Mouse (Mus musculus): ENCODE results near the gene Cab39l. TPM values are rescaled to one million over a fixed set of nuclear protein-coding genes. Genes with fewer than 3 reads are reported as not detected.
"Not testable (repeated sequence)": the region's sequence is repeated elsewhere in the genome, so short reads cannot be mapped to it uniquely, and the experiment has no call there.

Gene Cab39l
- polyA plus RNA-seq (2016; fragmentation: Nextera tagmentation; extraction: Ambion mirVana) = 37.8 and 40.4 TPM in 2 replicates

DNA sequence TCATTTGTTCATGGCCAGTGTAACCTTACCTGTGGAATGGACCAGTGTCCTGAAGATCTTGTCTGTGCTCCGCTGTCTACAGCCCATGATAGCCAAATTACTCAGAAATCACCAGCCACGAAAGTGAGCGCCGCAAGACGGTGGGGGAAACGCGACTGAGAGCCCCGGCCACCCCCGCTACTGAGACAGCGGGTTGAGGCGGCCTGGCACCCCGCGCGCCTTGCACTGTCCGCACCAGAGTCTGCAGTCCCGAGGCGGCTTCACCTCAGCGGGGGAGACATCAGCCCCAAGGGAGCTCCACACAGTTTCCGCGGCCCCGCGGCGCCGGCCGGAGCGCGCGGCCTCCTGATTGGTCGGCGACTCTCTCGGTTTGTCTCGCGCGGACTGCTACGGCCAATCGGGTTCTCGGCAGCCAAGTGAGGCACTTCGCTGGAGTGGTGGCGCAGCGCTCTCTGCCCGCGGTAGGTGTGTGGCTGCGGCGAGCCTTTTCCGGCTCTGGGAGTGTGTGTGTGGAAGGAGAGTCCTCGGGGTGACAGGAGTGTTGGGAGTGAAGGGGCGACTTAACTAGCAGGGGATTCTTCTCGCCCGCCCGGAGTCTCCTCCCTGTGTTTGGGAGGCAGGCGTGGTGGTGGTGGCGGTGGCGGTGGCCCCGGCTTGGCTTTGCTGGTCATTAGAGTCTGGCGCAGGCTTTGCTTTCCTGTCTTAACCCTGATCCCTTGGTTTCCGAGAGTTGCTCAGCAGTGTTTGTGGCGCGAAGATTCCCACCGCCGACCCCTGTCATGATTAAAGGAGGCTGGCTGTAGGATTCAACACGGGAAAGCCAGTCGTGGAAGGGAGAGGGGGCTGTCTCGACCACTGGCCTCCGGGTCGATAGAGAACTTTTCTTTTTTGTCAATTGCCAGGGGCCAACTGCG is at the start of gene Cab39l, which contains the start of gene Setdb2:
Gene Cab39l (plus strand): TSS at position 415 of the 914 bp plus-strand sequence.
Gene Setdb2 (minus strand): TSS at position 327 of the 914 bp plus-strand sequence.
- Histone ChIP-seq H3K4me3 (peak within 1 kb of the TSS; percentile 87), H3K4me2 (peak within 1 kb of the TSS; percentile 74)
- 2% methylated on average over 64 of the region's 66 CpGs for WGBS (ENCODE audit: insufficient replicate concordance)

DNA sequence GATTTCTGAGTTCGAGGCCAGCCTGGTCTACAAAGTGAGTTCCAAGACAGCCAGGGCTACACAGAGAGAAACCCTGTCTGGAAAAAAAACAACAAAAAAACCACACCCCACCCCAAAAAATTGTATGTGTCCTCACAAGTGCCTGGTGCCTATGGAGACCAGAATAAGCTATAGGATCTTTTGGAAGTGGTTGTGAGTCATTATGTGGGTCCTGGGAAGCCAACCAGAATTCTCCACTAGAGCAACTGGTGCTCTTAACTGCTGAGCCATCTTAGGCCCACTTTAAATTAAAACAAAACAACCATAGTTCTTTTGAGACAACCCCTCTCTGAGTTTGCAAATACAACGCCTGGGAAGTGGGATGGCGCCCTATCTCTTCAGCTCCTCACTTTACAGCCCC is 45.5 kb upstream of the Cab39l start, which contains the start of gene Phf11c:
Gene Phf11c (minus strand): TSS at position 101 of the 400 bp plus-strand sequence.
- no peak within 1 kb of the TSS for H3K27ac ChIP-seq
- no peak within 1 kb of the TSS for H3K9ac ChIP-seq
- H3K36me3 ChIP-seq = peaks cover 12% of the 10 kb centered on the region
- ATAC-seq = no peak
- H3K4me2 ChIP-seq = no peak within 1 kb of the TSS
- no peaks in the 10 kb centered on the region for H3K27me3 ChIP-seq (replicated peaks)
- WGBS (ENCODE audit: insufficient replicate concordance) = 73% methylated on average over 3 of the region's 3 CpGs
- no peaks in the 10 kb centered on the region for H3K9me3 ChIP-seq (replicated peaks)
- H3K4me1 ChIP-seq = no peaks in the 10 kb centered on the region
- H3K4me3 ChIP-seq = no peak within 1 kb of the TSS

More for the DNA sequence above, at the start of gene Cab39l, which contains the start of gene Setdb2:
- Histone ChIP-seq H3K36me3 (peaks cover 9% of the 10 kb centered on the region), H3K4me1 (peaks cover 28% of the 10 kb centered on the region), H3K27me3 (replicated peaks) (no peaks in the 10 kb centered on the region), H3K9ac (peak within 1 kb of the TSS; percentile 92), H3K27ac (peak within 1 kb of the TSS; percentile 90), H3K9me3 (replicated peaks) (no peaks in the 10 kb centered on the region)
- peak; percentile 98 for ATAC-seq

DNA sequence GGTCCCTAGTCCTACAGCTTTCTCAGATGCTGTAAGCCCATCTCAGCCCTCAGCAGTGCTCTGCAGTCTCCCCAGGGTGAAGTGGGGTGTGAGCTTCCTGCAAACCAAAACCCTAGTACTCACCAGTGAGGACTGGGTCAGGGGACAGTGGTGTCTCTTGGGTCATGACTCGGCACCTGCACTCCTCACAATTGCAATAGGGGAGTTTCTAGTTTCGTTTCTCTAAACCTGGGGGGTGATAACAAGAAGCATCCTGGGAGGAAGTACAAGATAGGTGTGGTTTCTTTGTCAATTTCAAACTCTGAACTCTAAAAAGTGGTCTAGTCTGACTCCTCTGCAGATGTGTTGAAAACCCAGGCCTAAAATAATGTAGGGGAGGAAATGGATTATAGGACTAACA is 43.8 kb upstream of the Cab39l start:
- no peaks in the 10 kb centered on the region for H3K9me3 ChIP-seq (replicated peaks)
- no peak overlapping the region for H3K9ac ChIP-seq
- no peak for ATAC-seq
- WGBS (ENCODE audit: insufficient replicate concordance) = 53% methylated on average over 2 of the region's 2 CpGs
- no peaks in the 10 kb centered on the region for H3K27me3 ChIP-seq (replicated peaks)
- no peak overlapping the region for H3K4me2 ChIP-seq
- H3K36me3 ChIP-seq = peaks cover 22% of the 10 kb centered on the region
- no peaks in the 10 kb centered on the region for H3K4me1 ChIP-seq
- H3K4me3 ChIP-seq = no peak overlapping the region
- no peak overlapping the region for H3K27ac ChIP-seq

DNA sequence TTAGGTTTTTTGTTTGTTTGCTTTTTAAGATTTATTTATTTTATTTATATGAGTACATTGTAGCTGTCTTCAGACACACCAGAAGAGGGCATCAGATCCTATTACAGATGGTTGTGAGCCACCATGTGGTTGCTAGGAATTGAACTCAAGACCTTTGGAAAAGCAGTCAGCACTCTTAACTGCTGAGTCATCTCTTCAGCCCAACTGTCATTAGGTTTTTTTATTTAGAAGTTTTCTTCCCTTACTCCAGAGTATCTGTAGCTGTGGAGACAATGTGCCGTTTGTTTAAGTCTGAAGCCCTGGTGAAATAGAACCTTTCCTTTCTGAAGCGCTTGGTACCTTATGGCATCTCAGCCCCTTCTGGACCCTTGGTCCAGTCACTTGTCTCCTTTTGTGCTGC is 25.8 kb upstream of the Cab39l start:
- H3K36me3 ChIP-seq = peaks cover 78% of the 10 kb centered on the region
- not testable (repeated sequence) for H3K4me1 ChIP-seq; H3K27ac ChIP-seq; H3K4me2 ChIP-seq; H3K27me3 ChIP-seq (replicated peaks); ATAC-seq; H3K9me3 ChIP-seq (replicated peaks); H3K4me3 ChIP-seq; H3K9ac ChIP-seq
- 88% methylated on average over 2 of the region's 2 CpGs for whole genome bisulfite sequencing (ENCODE audit: insufficient replicate concordance)

DNA sequence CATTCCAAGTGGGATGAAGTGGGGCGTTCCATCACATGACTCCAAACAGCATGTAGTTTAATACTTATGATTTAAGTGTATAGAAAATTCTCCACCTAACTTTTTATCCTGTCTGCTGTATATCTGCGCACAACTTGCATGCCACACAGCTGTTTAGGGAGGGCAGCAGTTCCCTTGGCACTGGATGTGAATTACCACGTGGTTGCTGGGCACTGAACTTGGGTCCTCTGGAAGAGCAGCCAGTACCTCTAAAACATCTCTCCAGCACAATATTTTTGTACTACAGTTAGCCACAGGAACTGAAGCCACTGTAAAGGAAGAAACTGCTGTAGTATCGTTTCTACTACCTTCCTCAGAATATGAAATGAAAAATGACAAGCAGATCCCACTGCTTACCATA is 22.6 kb upstream of the Cab39l start:
- no peak overlapping the region for H3K9ac ChIP-seq
- peaks cover 62% of the 10 kb centered on the region for H3K36me3 ChIP-seq
- no peak for ATAC-seq
- no peaks in the 10 kb centered on the region for H3K27me3 ChIP-seq (replicated peaks)
- H3K4me2 ChIP-seq = no peak overlapping the region
- no peak overlapping the region for H3K4me3 ChIP-seq
- no peaks in the 10 kb centered on the region for H3K9me3 ChIP-seq (replicated peaks)
- no peaks in the 10 kb centered on the region for H3K4me1 ChIP-seq
- H3K27ac ChIP-seq = no peak overlapping the region
- 81% methylated on average over 4 of the region's 4 CpGs for WGBS (ENCODE audit: insufficient replicate concordance)

DNA sequence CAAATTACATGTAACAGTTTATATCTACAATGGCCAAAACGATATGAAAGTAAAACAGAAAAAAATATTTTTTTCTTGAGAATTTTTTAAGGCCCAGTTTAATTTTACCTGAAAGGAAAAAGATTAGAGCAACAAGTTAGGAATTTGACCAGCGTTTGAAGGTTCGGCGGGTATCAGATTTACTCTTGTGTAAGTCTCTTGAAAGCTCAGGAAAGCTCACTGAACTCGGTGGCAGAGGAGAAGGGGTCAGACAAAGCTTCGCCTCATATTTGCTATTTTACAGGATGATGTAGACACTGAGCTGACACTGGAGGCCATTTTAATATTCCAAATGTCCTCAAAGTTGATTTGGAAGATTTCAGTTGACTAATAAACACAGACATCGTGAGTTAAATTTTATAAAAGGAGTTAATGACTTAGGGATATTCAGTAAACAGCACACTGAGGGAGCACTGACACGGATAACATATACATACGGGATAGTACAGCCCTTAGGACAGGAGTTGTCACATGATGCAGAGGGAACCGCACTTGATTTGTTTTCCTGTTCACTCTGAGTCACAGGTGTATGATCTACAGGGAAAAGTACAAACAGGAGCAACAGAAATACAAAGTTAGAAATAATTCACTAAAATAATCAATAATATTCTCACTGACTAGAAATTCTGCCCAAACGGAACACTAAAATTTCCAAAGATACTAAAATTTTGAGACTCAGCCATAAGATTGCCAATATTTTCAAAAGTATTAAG is 17.7 kb upstream of the Cab39l start:
- peaks cover 22% of the 10 kb centered on the region for H3K36me3 ChIP-seq
- no peak overlapping the region for H3K27ac ChIP-seq
- peaks cover 3% of the 10 kb centered on the region; the same call in 1 of the 2 replicates for H3K4me1 ChIP-seq
- no peak for ATAC-seq
- no peaks in the 10 kb centered on the region for H3K9me3 ChIP-seq (replicated peaks)
- H3K4me3 ChIP-seq = no peak overlapping the region
- 80% methylated on average over 11 of the region's 11 CpGs for WGBS (ENCODE audit: insufficient replicate concordance)
- H3K27me3 ChIP-seq (replicated peaks) = no peaks in the 10 kb centered on the region
- H3K4me2 ChIP-seq = no peak overlapping the region
- H3K9ac ChIP-seq = no peak overlapping the region

DNA sequence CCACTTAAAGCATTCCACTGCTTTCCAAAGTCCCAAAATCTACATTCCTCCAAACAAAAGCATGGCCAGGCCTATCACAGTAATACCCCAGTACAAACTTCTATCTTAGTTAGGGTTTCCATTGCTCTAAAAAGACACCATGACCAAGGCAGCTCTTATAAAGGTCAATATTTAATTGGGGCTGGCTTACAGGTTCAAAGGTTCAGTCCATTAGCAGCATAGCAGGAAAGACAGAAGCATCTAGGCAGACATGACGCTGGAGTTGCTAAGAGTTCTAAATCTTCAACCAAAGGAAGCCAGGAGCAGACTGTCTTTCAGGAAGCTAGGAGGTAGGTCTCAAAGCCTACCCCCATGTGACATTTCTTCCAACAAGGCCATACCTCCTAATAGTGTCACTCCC is 10.2 kb upstream of the Cab39l start:
- Histone ChIP-seq H3K36me3 (peaks cover 27% of the 10 kb centered on the region), H3K9me3 (replicated peaks) (no peaks in the 10 kb centered on the region), H3K4me2 (no peak overlapping the region), H3K27me3 (replicated peaks) (no peaks in the 10 kb centered on the region), H3K27ac (no peak overlapping the region), H3K4me3 (no peak overlapping the region), H3K4me1 (peaks cover 10% of the 10 kb centered on the region; the same call in 1 of the 2 replicates), H3K9ac (no peak overlapping the region)
- 82% methylated on average over 1 of the region's 1 CpGs for WGBS (ENCODE audit: insufficient replicate concordance)
- no peak for ATAC-seq

DNA sequence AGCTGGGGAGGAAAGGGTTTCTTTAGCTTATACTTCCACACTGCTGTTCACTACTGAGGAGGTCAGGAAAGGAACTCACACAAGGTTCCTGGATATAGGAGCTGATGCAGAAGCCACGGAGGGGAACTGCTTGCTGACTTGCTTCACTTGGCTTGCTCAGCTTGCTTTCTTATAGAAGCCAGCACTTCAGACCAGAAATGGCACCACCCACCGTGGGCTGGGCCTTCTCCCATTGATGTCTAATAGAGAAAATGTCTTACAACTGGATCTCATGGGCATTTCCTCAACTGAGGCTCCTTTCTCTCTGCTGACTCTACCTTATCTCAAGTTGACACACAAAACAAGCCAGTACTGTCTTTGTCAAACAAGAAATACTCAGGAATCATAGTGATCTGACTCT is 6.9 kb upstream of the Cab39l start:
- Histone ChIP-seq H3K4me2 (no peak overlapping the region), H3K36me3 (peaks cover 29% of the 10 kb centered on the region), H3K4me1 (peaks cover 12% of the 10 kb centered on the region), H3K27me3 (replicated peaks) (no peaks in the 10 kb centered on the region), H3K9me3 (replicated peaks) (no peaks in the 10 kb centered on the region), H3K4me3 (no peak overlapping the region), H3K9ac (no peak overlapping the region), H3K27ac (no peak overlapping the region)
- WGBS (ENCODE audit: insufficient replicate concordance) = 44% methylated on average over 2 of the region's 2 CpGs
- ATAC-seq = peak; percentile 15; the same call in 1 of the 2 replicates

DNA sequence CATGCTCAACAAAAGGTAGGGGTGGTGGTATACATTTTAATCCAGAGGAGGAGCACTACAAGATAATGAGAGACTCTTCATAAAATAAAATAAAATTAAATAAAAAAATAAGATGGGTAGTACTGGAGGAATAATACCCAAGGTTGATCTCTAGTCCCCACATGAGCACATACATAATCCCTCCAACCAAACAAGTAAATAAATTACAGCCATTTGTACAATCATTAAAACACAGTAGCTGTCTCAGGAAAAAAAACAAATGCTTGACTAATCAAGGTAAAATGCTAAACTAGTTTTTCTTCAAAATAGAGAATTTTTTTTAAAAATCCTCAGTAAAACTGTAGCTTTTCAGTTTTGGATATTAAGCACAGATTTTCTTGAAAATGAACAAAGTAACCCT is 5.6 kb upstream of the Cab39l start:
- Histone ChIP-seq H3K4me3 (no peak overlapping the region), H3K27me3 (replicated peaks) (no peaks in the 10 kb centered on the region), H3K36me3 (peaks cover 19% of the 10 kb centered on the region), H3K27ac (no peak overlapping the region), H3K9ac (no peak overlapping the region), H3K9me3 (replicated peaks) (no peaks in the 10 kb centered on the region), H3K4me1 (peaks cover 22% of the 10 kb centered on the region), H3K4me2 (no peak overlapping the region)
- no peak for ATAC-seq

DNA sequence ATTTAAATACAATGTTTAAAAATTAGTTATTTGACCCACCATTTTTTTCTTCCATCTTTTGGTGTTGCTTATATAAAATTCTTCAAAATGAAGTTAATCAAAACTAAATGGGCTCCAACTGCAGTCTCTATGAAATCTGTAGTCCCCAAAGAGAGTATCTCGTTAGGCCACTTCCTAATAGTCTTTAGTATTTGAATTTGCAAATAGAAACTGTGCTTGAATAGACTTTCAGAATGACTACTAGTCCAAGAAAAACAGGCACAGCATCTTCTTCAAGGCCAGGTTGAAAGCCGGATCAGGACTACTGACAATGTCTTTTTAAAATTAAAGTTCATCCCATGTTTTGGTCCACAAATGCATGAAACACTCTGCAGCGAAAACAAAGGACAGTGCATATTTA is 3.4 kb upstream of the Cab39l start:
- ATAC-seq = no peak
- Histone ChIP-seq H3K27me3 (replicated peaks) (no peaks in the 10 kb centered on the region), H3K27ac (no peak overlapping the region), H3K4me1 (peaks cover 25% of the 10 kb centered on the region), H3K9me3 (replicated peaks) (no peaks in the 10 kb centered on the region), H3K4me3 (no peak overlapping the region), H3K4me2 (no peak overlapping the region), H3K36me3 (peaks cover 11% of the 10 kb centered on the region), H3K9ac (no peak overlapping the region)
- 91% methylated on average over 3 of the region's 3 CpGs for WGBS (ENCODE audit: insufficient replicate concordance)

DNA sequence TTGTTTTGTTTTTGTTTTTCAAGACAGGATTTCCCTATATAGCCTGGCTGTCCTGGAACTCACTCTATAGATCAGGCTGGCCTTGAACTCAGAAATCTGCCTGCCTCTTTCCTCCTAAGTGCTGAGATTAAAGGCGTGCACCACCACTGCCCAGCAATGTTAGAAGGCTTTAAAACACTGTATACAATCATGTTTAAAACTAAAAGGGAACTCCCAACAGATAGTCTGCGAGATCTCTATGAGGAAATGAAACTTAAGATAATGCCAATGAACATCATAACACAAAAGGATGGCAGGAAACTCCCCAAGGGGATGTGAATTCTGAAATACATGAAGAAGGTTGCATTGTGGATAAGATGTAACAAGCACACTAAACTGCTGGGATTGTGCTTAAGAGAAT is 2.3 kb upstream of the Cab39l start:
- peak overlapping the region; percentile 74; the same call in 1 of the 2 replicates for H3K4me2 ChIP-seq
- 61% methylated on average over 2 of the region's 2 CpGs for WGBS (ENCODE audit: insufficient replicate concordance)
- no peak overlapping the region for H3K4me3 ChIP-seq
- H3K27me3 ChIP-seq (replicated peaks) = no peaks in the 10 kb centered on the region
- no peak for ATAC-seq
- no peak overlapping the region for H3K27ac ChIP-seq
- peaks cover 30% of the 10 kb centered on the region for H3K4me1 ChIP-seq
- 0 out of 2 replicates have a peak overlapping the region, but pooled peaks have one; percentile 92 for H3K9ac ChIP-seq
- peaks cover 11% of the 10 kb centered on the region for H3K36me3 ChIP-seq
- H3K9me3 ChIP-seq (replicated peaks) = no peaks in the 10 kb centered on the region

DNA sequence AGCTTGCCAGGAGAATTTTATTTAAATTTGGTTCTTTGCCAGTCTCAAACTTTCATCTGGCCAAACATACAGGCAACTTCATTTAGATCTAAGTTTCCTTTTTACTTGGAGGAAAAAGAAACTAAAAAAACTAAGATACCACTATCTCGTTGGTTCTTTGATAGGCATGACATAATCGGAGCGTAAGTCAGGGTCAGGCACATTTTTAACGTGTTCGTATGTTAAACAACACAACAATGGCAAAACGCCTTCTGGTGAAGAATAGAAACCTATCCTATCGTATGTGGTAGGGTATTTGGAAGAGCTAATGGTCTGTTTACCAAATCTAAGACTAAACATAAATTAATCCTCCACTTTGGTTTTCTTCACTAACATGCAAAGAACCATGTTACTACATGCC is 733 bp upstream of the Cab39l start:
- H3K9me3 ChIP-seq (replicated peaks) = no peaks in the 10 kb centered on the region
- ATAC-seq = no peak
- H3K27me3 ChIP-seq (replicated peaks) = no peaks in the 10 kb centered on the region
- 7% methylated on average over 7 of the region's 7 CpGs for WGBS (ENCODE audit: insufficient replicate concordance)
- H3K9ac ChIP-seq = peak overlapping the region; percentile 92
- peak overlapping the region; percentile 90 for H3K27ac ChIP-seq
- H3K4me3 ChIP-seq = peak overlapping the region; percentile 87
- peak overlapping the region; percentile 74 for H3K4me2 ChIP-seq
- H3K4me1 ChIP-seq = peaks cover 26% of the 10 kb centered on the region
- peaks cover 11% of the 10 kb centered on the region for H3K36me3 ChIP-seq

Measured in liver, embryonic 12.5 days (tissue).